ENCODE assay signal across 8 mouse cellular contexts in genomic region chr1:133596298-133597007, GRCm38 (mm10). TPM values are rescaled to one million over a fixed set of nuclear protein-coding genes. Genes with fewer than 3 reads are reported as not detected.
DNase-seq lines count a peak whose midpoint lies in the region; ATAC-seq lines count a peak whose summit lies in the region.

No protein-coding gene starts in this region.

- H3K27ac ChIP-seq in heart, embryonic 12.5 days (ENCODE audit: poor library complexity, severe bottlenecking): no peak overlapping the region
- H3K27ac ChIP-seq in forebrain, embryonic 13.5 days: peak overlapping the region; percentile 67
- peak overlapping the region; percentile 74 for H3K27ac ChIP-seq in limb, embryonic 13.5 days

- H3K4me3 ChIP-seq in heart, embryonic 12.5 days: no peak overlapping the region
- H3K4me3 ChIP-seq in forebrain, embryonic 13.5 days: no peak overlapping the region
- no peak overlapping the region for H3K4me3 ChIP-seq in limb, embryonic 13.5 days

- H3K4me1 ChIP-seq in heart, embryonic 12.5 days (replicated peaks): peaks cover 6% of the 10 kb centered on the region; the same call in 1 of the 2 replicates
- H3K4me1 ChIP-seq in forebrain, embryonic 13.5 days: peaks cover 18% of the 10 kb centered on the region
- peaks cover 22% of the 10 kb centered on the region for H3K4me1 ChIP-seq in limb, embryonic 13.5 days

- DNase-seq in heart, adult 8-10 months (ENCODE audit: low spot score): no peak
- DNase-seq in Muller cell, postnatal 12 days (ENCODE audit: inconsistent ontology term): peak; percentile 58
- DNase-seq in spleen, adult 12 weeks (ENCODE audit: low spot score): no peak
- no peak for DNase-seq in urinary bladder, postnatal 10 days (ENCODE audit: low spot score)
- DNase-seq in thymus, adult 18-20 months: no peak

- 0 out of 2 replicates have a peak, but pooled peaks have one; percentile 45 for ATAC-seq in heart, embryonic 12.5 days (ENCODE audit: insufficient number of reproducible peaks, low FRiP score)
- ATAC-seq in forebrain, embryonic 13.5 days: peak; percentile 86
- peak; percentile 76 for ATAC-seq in limb, embryonic 13.5 days (ENCODE audit: low FRiP score, low read depth)

- H3K36me3 ChIP-seq in heart, embryonic 12.5 days: peaks cover 1% of the 10 kb centered on the region; the same call in 1 of the 2 replicates
- H3K36me3 ChIP-seq in forebrain, embryonic 13.5 days (ENCODE audit: poor library complexity, severe bottlenecking): peaks cover 9% of the 10 kb centered on the region
- H3K36me3 ChIP-seq in limb, embryonic 13.5 days: peaks cover 4% of the 10 kb centered on the region

- no peak overlapping the region for H3K4me2 ChIP-seq in heart, embryonic 12.5 days
- no peak overlapping the region for H3K4me2 ChIP-seq in forebrain, embryonic 13.5 days
- peak overlapping the region; percentile 9 for H3K4me2 ChIP-seq in limb, embryonic 13.5 days (replicated peaks)

- no peaks in the 10 kb centered on the region for H3K27me3 ChIP-seq in heart, embryonic 12.5 days (replicated peaks)
- H3K27me3 ChIP-seq in forebrain, embryonic 13.5 days: no peaks in the 10 kb centered on the region
- H3K27me3 ChIP-seq in limb, embryonic 13.5 days: no peaks in the 10 kb centered on the region

- no peaks in the 10 kb centered on the region for H3K9me3 ChIP-seq in heart, embryonic 12.5 days (replicated peaks)
- no peaks in the 10 kb centered on the region for H3K9me3 ChIP-seq in forebrain, embryonic 13.5 days (replicated peaks)
- H3K9me3 ChIP-seq in limb, embryonic 13.5 days: no peaks in the 10 kb centered on the region

- 19% methylated on average over 4 of the region's 4 CpGs for WGBS in heart, embryonic 12.5 days
- 2% methylated on average over 4 of the region's 4 CpGs for WGBS in forebrain, embryonic 13.5 days
- 8% methylated on average over 4 of the region's 4 CpGs for WGBS in limb, embryonic 13.5 days

- no peak overlapping the region for H3K9ac ChIP-seq in heart, embryonic 12.5 days
- no peak overlapping the region for H3K9ac ChIP-seq in forebrain, embryonic 13.5 days
- H3K9ac ChIP-seq in limb, embryonic 13.5 days: no peak overlapping the region

RNA-seq across cellular contexts. Expression of gene Snrpe, which starts 13.6 kb away (rescaled TPM):
- 421 and 452 TPM in 2 replicates for polyA plus RNA-seq in heart, embryonic 12.5 days (2016; fragmentation: Nextera tagmentation; extraction: Ambion mirVana)
- total RNA-seq in heart, adult 8-10 months (2022): 10 to 100 TPM; 56.9 to 65.9 (median 62.7) TPM
- 820 and 913 TPM in 2 replicates for polyA plus RNA-seq in forebrain, embryonic 13.5 days (2015; fragmentation: Nextera tagmentation; extraction: Ambion mirVana)
- polyA plus RNA-seq in limb, embryonic 13.5 days (2015; fragmentation: Nextera tagmentation; extraction: Ambion mirVana): 732 and 754 TPM in 2 replicates
